Mouse (Mus musculus) mesoderm, embryonic 11.5 days (tissue): Measurements from ENCODE around the gene Dnm2.

Source experiments
- DNase-seq: peaks from one replicate; pipeline ENCODE4 v3.0.0-alpha.2; 2012; ENCODE audit warnings: low read depth, low spot score

The Dnm2 gene

DNA sequence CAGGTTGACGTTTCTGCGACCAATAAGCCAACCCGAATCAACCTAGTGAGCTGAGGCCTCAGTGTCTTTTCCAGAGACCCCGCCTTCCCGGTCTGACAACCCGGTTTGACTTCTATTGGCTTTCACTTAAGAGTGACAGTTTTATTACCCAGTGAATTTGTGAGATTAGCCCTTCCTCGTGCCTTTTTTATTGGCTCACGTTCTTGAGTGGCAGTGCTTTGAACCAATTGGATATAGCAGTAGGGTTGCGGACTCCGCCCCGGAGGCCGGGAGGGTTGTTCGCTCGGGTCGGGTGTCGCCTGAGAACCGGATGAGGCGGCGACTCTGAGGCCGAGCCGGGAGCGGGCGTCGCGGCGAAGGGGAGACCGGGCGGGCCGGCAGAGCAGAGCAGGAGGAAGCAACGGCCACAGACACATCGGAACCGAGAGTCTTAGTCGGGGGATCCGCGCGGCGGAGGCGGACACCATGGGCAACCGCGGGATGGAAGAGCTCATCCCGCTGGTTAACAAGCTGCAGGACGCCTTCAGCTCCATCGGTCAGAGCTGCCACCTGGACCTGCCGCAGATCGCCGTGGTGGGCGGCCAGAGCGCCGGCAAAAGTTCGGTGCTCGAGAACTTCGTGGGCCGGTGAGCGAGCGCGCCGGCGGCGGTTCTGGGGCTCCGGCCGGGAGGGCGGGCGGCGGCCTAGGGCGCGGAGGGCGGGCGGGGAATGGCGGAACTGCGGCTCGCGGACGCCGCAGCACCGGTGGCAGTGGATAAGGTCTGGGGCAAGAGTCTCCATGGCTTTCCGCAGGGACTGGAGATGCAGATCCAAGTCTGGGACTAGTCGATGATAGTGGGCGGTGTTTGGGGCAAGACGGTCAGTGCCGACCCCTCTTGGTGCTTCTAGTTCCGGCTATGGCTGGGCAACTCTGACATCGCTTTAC is at the start of gene Dnm2:
TSS of gene Dnm2 (plus strand) at position 278 of the 925 bp plus-strand sequence.
- DNase-seq: peak; percentile 99

DNA sequence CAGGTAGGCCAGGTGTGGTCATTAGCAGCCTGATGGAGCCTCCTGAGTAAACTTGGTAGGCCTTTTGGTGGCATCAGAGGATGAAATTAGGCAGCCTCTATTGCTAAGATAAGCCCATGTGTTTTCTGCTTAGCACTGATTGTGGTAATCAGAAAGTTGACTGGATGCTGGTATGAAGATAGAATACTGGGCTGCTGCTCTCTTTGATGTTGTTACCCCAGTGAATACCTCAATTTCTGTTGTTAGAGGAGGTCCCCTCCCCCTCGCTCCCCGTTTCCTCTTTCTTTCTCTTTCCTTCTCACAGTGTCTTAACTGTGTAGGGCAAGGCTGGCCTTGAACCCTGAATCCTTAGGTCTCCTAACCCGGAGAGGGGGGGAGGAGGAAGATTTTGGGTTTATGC is 45.5 kb upstream of the Dnm2 start:
- DNase-seq: no peak

DNA sequence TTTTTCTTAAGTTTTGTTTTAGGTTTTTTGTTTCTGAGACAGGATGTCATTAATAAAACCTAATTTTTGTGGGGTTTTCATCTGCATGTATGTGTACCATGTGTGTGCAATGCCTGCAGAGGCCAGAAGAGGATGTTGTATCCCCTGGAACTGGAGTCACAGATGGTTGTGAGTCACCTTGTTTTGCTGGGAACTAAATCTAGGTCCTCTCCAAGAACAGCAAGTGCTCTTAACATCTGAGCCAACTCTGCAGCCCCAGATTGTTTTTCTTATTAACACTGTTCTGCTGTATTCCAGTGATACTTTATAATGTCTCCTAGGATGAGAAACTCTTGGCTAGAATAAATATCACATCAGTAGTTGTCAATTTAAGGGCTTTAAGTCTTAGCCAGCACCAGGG is 43.8 kb upstream of the Dnm2 start:
- DNase-seq: no peak

DNA sequence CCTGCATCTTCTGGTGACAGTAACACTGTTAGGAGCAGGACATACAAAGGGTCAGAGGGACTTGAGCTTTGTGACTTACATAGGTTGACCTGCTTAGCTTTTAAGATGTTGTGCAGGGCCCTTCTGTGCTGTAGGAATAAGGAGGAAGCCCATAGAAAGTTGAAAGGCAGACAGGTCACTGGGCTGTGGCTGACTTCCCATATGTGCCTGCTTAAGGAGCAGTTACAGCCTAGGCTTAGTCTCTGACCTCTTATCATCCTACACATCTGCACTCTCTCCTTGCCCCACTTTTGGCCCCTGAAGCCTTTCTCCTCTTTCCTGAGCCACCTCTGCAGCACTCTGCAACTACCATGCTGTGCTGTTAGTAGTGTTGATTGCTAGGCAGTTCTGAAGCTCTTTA is 40.7 kb upstream of the Dnm2 start:
- no peak for DNase-seq

DNA sequence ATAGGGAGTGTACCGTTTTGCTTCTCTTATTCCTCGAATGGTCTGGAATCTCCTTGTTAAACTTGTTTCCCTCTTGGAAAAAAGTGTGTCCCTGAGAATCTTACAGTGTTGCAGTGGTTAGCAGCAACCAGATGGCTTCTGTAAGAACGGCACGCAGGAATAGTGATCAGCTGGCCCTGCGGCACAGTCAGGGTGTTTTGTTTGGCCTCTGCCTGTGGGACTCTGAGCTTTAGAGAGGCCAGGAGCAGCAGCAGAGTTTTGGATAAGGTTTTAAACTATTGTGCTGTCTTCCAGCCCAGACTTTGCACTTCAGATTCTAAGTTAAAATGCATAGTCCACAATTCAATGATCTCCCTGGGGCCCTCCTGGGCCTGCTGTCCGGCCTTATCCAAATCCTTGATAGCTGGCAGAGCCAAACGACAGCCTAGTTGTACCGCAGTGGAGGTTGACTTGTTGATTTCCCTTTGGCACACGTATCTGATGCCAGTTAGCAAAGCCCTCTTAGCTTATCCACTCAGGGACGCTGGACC is 32.0 kb upstream of the Dnm2 start:
- DNase-seq: no peak

DNA sequence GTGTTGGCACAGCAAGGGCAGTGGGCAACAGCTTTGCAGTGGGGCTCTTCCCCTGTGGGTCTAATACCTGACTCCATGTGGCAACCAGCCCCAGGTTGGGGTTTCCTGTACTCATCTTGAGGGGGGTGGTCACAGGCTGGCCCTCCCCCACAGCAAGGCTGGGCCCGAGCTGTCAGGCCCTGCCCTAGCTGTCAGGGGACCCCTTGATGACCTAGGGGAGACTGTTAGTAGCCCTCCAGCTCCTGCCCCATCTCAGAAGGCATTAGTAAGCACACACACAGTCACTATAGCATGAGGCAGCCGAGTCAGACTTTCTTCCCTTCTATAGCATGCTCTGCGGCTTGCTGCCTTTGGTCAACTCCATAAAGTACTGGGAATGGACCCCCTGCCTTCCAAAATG is 29.0 kb upstream of the Dnm2 start:
- no peak for DNase-seq

DNA sequence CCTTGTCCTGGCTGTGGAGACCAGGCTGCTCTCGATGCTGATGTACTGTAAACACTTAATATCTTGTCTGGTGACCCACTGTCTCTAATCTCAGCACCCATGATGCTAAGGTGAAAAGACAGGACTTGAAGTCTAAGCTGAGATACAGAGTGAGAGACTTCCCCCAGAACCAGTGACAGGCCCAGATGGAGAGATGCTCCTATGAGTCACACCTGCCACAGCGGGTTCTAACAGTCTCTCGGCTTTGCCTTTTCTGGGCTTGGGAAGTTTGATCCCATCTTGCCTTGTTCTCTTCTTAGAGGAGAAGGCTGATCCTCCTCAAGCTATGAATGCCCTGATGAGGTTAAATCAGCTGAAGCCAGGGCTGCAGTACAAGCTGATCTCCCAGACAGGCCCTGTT is 27.5 kb upstream of the Dnm2 start:
- DNase-seq: no peak

DNA sequence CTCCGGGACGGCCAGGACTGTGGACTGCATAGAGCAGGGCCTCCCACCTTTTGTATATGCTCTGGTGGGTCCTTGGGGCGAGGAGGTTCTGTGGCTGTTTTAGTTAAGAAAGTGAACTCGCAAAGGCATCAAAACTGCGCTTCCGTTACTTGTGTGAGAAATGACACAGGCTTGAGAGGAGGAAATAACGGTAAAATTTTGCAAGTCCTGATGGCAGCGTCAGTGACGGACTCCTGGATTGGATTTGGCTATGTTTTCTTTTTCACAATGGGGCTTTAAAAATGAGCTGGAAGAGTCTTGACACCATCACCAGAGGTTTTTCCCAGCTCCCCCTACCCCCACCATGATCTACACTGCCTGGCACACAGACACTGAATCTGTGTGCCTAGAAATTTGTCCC is 23.7 kb upstream of the Dnm2 start:
- DNase-seq: no peak

DNA sequence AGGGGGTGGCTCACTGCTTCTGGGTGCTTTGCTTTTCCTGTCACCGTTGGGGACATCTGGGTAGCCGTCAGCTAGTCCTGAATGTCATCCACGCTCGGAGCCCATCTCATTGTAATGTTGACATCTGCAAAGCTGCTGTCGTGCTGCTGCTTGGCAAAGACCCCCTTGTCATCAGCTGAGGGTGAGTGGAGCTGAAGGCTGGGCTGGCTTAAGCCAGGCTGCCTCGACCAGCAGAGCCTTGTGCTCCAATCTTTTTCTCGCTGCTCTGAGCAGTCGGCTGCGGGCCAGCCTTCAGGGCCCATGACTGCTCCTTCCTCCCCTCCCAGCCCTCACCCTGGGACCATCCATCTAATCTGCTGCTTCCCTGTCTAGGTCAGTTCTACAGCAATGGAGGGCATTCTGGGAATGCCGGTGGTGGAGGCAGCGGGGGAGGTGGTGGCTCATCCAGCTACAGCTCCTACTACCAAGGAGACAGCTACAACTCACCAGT is 21.9 kb upstream of the Dnm2 start:
- no peak for DNase-seq

DNA sequence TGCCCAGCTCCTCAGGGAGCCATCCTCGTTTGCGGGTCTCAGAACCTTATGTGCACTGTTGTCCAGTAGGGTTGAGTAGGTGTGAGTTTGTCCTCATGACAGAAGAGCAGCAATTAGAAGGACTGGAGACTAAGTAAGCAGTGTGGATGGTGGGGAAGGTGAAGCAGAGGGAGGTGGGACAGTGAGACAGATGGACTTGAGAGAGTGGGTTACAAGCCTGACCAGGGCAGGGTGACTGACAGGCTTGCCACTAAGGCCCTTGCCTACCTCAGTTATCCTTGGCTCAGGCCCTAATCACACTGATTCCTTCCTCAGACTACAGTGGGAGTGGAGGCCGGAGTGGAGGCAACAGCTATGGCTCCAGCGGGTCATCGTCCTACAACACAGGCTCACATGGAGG is 21.0 kb upstream of the Dnm2 start:
- DNase-seq: no peak

DNA sequence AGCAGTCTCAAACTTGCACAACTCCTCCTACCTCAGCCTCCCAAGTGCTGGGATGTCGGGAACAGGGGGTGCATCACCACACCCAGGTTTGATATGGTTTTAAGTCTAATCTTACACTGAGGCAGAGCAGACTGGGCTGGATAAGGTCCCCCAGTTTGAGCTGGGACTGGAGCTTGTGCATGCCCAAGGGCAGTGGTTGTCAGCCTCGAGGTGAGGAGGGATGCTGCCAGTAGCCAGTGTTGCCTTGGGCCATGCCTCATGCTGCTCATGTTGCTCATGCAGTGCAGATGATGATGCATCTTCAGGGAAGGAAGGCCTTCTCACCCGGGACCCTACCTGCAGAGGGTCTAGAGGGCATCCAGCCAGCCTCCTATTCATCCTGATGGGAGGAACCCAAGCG is 19.2 kb upstream of the Dnm2 start:
- no peak for DNase-seq

DNA sequence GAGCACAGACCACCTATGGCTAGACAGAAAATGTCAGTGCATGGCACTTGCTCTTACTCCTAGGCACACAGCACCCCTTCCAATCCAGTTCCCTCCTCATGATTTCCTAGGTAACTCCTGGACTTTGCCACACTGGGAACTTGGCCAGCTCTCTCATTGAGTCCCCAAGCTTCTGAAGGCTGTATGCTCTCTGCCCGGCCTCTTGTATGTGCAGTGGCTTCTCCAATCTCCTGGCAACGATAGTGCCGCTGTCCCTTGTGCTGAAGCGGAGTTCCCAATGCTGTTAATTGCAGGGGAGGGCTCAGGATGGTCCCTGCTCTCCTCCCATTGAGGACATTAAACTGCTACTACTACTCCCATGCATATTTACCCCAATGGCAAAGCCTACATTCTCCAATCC is 16.8 kb upstream of the Dnm2 start:
- peak; percentile 30 for DNase-seq

DNA sequence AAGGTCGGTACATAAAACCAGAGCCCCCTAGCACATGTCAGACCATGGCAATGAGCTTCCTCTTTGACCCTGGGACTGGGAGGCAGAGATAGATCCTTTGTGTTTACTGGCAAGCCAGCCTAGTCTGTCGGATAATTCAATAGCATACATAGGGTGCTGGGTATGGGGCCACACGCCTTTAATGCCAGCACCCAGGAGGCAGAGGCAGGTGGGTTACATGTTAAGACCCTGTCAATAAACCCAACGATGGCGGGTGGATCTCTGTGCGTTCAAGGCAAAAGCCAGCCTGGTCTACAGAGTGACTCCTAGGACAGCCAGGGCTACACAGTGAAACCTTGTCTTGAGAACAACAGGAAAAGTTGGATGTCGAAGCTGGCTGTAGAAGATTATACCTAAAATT is 16.1 kb upstream of the Dnm2 start:
- DNase-seq: no peak

DNA sequence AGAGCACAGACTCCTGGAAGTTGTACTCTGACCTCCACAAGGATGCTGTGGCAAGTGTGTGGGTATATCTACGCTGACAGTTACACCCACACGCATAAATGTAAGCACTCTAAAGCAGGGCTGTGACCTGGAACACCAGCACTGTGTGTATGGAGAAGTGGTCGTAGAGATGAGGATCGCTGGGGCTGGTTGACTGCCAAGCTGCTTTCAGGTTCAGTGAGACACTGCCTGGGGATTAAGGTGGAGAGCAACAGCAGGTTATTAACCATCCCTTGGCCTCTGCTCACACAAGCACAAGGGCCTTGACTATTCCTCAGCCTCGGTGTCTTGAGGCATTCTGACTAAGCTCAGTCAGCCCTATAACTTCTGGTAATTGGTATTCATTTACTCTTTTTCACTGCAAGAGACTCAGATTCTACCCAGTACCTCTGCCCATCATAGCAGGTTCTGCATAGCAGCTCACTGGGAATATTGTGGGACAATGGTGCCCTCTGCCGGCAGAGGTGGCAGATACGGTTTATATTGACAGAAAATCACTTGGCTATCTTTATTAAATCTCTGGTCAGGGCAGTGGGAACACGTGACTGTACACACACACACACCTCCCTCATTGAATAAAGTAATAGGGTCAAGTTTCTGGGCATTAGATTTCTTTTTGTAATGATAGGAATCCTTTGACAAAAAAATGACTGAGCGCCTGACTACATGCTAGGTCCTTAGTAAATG is 15.0 kb upstream of the Dnm2 start:
- peak; percentile 87 for DNase-seq

DNA sequence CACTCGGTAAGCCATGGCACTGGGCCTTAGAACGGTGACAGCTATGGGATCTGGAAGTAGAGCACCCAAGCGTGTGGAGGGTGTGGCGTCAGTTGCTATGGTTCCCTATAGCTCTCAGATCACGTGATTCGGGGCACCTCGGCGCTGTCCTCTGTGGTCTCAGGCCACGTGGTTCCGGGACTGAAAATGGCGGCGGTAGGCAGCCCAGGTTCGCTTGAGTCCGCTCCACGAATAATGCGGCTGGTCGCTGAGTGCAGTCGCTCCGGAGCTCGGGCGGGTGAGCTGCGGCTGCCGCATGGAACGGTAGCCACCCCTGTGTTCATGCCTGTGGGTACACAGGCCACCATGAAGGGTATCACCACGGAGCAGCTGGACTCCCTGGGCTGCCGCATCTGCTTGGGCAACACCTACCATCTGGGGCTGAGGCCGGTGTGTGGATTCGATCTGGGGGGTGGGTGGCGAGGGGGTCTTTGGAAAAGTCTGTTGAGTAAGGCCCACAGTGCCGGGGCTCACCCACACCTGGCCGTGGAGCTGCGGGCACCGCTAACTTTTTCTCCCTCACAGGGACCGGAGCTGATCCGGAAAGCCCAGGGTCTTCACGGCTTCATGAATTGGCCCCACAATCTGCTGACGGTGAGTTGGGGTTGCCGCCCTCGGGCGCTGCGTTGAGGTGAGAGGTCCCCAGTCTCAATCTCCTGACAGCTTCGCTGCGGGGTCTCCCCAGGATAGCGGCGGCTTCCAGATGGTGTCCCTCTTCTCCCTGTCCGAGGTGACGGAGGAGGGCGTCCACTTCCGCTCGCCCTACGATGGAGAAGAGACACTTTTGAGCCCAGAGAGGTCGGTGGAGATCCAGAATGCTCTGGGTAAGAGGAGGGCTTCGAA is 12.8 kb upstream of the Dnm2 start, which contains the start of gene Qtrt1:
TSS of gene Qtrt1 (plus strand) at position 169 of the 882 bp plus-strand sequence.
- peak; percentile 92 for DNase-seq

DNA sequence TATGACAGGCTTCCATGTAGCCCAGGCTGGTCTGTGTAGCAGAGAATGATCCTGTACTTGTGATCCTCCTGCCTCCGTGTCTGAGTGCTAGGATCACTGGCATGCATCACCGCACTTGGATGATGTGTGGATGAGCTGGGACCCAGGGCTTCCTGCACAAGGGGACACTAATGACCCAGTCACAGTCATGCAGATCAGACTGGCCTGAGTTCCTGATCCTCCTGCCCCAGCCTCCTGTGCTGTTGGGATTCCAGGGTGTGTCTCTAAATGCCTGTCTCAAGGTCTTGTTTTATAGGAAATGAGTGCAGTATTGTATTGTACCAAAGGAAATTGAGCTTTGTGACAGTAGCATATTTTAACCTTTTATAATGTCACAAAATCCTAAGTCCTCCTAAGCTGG is 6.8 kb upstream of the Dnm2 start:
- no peak for DNase-seq

DNA sequence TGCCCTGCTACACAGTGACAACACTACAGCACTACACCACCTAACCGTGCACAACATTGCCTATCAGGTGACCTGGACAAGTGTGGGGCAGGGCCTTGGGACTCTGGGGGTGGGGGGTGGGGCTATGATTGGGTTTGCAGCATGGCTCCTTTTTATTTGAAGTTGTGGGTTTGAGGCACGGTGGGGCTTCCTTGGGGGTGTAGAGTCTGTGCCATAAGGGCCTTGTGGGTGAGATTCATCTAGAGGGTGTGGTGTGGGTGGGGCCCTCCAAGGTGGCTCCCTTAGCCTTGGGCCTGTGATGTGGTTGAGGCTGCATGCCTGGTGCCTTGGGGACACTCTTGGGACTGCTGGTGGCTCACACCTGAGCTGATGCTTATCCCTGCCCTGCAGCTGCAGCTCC is 5.1 kb upstream of the Dnm2 start:
- no peak for DNase-seq

DNA sequence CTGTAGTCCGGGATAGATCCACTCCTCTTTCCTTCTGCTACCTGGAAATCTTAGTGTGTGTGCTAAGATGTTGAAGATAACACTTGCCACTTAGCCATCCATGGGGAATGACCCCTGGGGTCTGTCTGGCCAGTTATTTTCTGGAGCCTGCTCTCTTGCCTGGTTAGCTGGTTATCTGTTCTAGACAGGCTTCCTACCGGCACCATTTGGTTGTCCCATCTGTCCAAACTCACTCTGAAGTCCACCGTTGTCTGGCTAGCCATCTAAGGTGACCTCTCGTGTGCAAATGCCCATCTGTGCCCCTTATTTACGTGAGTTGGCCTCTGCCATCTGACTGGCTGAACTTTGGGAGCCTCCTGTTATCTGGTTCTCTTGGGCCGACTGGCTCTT is 843 bp downstream of the Dnm2 start:
- DNase-seq: no peak

DNA sequence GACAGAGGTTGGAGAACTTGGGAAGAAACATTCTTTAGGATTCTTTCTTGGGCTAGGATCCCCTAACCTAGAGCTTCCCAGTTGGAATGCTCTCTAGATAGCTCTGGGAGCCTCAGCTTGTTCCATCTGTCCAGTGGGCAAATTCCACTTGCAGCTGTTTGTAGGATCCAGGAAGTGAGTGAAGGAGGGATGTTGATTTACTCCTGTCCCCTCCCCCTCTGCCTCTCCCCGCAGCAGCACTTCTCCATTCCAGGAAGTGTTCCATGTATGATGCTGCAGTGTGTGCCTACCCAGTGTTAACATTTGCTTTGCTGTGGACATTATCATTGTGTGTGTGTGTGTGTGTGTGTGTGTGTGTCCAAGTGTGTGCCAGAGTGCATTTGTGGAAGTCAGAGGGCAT is 1.3 kb downstream of the Dnm2 start:
- no peak for DNase-seq

DNA sequence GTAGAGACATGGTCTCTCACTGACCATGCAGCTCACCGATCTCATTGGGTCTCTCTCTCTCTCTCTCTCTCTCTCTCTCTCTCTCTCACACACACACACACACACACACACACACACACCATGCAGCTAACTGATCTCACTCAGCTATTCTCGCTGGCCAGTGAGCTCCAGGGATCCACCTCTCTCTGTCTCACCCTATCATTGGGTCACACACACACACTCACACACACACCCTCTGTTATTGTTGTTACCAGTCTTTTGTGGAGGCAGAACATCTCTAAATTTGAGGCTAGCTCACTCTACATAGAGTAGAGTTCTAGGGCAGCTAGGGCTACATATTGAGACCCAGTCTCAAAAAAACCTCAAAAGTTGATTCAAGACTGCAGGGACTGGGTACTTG is 1.8 kb downstream of the Dnm2 start:
- DNase-seq: no peak

DNA sequence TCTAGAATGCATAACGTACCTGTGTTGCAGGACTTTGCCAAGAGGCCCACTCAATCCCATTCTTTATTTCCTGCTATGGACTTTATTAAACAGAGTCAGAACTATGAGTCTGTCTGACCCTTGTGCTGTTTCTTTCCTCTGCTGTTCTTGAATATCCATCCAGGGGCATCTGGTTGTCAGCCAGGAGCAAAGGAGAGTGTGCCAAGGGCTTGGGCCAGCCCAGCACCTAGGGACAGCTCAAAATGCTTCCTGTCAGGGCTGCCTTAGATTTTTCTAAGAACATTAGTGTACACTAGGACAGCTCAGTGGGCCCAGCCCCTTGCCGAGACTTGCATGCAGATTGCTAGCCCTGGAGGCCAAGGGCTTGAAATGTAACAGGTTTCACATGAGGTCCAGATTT is 3.1 kb downstream of the Dnm2 start:
- DNase-seq: no peak

DNA sequence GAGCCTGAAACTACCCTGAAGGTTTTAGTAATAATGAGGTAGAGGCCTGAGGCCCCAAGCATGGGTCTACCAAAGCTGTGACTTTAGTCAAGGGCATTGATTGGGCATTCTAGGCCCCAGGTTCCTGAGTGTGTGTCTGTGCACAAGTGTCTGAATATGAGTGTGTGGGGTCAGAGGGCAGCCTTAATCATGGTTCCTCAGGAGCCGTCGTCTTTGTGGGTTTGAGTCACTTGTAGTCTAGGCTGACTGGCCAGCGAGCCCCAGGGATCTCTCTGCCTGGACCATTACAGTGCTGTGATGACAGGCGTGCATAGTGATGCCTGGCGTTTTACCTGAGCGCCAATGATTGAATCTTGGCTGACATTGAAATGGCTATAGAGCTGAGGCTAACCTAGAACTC is 3.5 kb downstream of the Dnm2 start:
- no peak for DNase-seq
